Mouse (Mus musculus) heart, postnatal 0 days (tissue): Measurements from ENCODE around the gene Bpi. TPM values are rescaled to one million over a fixed set of nuclear protein-coding genes. Genes with fewer than 3 reads are reported as not detected.

Experiments used
- ATAC-seq: fragments of 200-750 bp; cut with Nextera tagmentation; 2 replicates; pipeline ENCODE4 v1.8.0; 2017; ENCODE audit warnings: low read depth, moderate number of reproducible peaks, moderate library complexity; ENCODE audit not compliant: insufficient read depth
- DNase-seq: peaks from one replicate; pipeline ENCODE4 v3.0.0-alpha.2; 2016; ENCODE audit warnings: low spot score
- H3K27ac ChIP-seq: fragments of 300-500 bp; sonication (generic); 2 replicates; pipeline ENCODE4 v1.5.1; 2014; ENCODE audit warnings: low read depth, mild to moderate bottlenecking
- H3K27me3 ChIP-seq: fragments of 300-500 bp; sonication (generic); 2 replicates; pipeline ENCODE4 v1.6.1; 2014; ENCODE audit warnings: low read length, mixed read lengths; ENCODE audit not compliant: control insufficient read depth, insufficient read depth
- H3K36me3 ChIP-seq: fragments of 300-500 bp; sonication (generic); replicated peaks from 2 replicates; pipeline ENCODE4 v1.6.1; 2014; ENCODE audit warnings: low read length, mixed read lengths; ENCODE audit not compliant: control insufficient read depth, insufficient read depth
- H3K4me1 ChIP-seq: fragments of 300-500 bp; sonication (generic); 2 replicates; pipeline ENCODE4 v1.6.1; 2014; ENCODE audit warnings: antibody characterized with exemption; ENCODE audit not compliant: control insufficient read depth, insufficient read depth
- H3K4me2 ChIP-seq: fragments of 300-500 bp; sonication (generic); 2 replicates; pipeline ENCODE4 v1.6.1; 2014; ENCODE audit warnings: low read depth, mild to moderate bottlenecking, low read length, moderate library complexity
- H3K4me3 ChIP-seq: fragments of 300-500 bp; sonication (generic); 2 replicates; pipeline ENCODE4 v1.5.1; 2014; ENCODE audit warnings: low read depth, low read length
- H3K9ac ChIP-seq: fragments of 300-500 bp; sonication (generic); replicated peaks from 2 replicates; pipeline ENCODE4 v1.6.1; 2014; ENCODE audit warnings: low read depth, low read length, mixed read lengths
- H3K9me3 ChIP-seq: fragments of 300-500 bp; sonication (generic); replicated peaks from 2 replicates; pipeline ENCODE4 v1.6.1; 2016; ENCODE audit warnings: low read length; ENCODE audit not compliant: control insufficient read depth
- CTCF ChIP-seq: IDR thresholded peaks from 2 replicates; pipeline ENCODE4 v1.5.1; 2016; ENCODE audit warnings: antibody characterized with exemption, control low read depth, low read depth
- EP300 ChIP-seq: IDR thresholded peaks from 2 replicates; pipeline ENCODE4 v1.6.1; 2016; ENCODE audit warnings: antibody characterized with exemption, low read depth
- WGBS: fragments of 180-500 bp; shearing (Covaris S2); extraction: QIAGEN DNeasy Blood & Tissue Kit; methylation state at CpG from one replicate; pipeline ENCODE4 v1.1.7; 2014; 5-methylcytosine and 5-hydroxymethylcytosine counted together
- polyA plus RNA-seq: library from polyadenylated mRNA; unstranded; fragments of >200 nt; fragmentation: Nextera tagmentation; extraction: Ambion mirVana; gene quantifications from 2 replicates; pipeline ENCODE4 v1.2.1, GENCODE M21; 2015
- total RNA-seq: library from RNA; depleted of rRNA; stranded (reverse); fragments of >200 nt; gene quantifications from 2 replicates; pipeline ENCODE4 v1.2.3, GENCODE M21; 2014; ENCODE audit warnings: low replicate concordance

The Bpi gene
- total and polyA plus RNA-seq, 2 experiments from 2014 or later, result not detected

- no peaks in the 10 kb centered on the region for H3K9me3 ChIP-seq
- H3K9ac ChIP-seq, result no peak overlapping the region
- peak overlapping the region; percentile 8; the same call in 1 of the 2 replicates for H3K4me2 ChIP-seq
- DNase-seq, result no peak
- 41% methylated on average over 6 of the region's 6 CpGs for WGBS
- no peak; the same call in 1 of the 2 replicates for ATAC-seq
- no peak for TF ChIP-seq EP300
- TF ChIP-seq CTCF, result no peak
- no peaks in the 10 kb centered on the region for H3K36me3 ChIP-seq
- no peaks in the 10 kb centered on the region for H3K27me3 ChIP-seq
- no peak overlapping the region for H3K4me3 ChIP-seq
- H3K27ac ChIP-seq, result 0 out of 2 replicates have a peak overlapping the region, but pooled peaks have one; percentile 39
- H3K4me1 ChIP-seq, result no peaks in the 10 kb centered on the region
Measured at GRCm38 (mm10) chr2:158306696-158307049, 48.8 kb downstream of the Bpi start.

- H3K36me3 ChIP-seq, result no peaks in the 10 kb centered on the region
- WGBS, result 60% methylated on average over 5 of the region's 5 CpGs
- H3K4me3 ChIP-seq, result no peak overlapping the region
- no peak for TF ChIP-seq EP300
- TF ChIP-seq CTCF, result no peak
- H3K9ac ChIP-seq, result no peak overlapping the region
- H3K9me3 ChIP-seq, result no peaks in the 10 kb centered on the region
- no peaks in the 10 kb centered on the region for H3K27me3 ChIP-seq
- no peaks in the 10 kb centered on the region for H3K4me1 ChIP-seq
- ATAC-seq (no peak), DNase-seq (no peak)
- no peak overlapping the region for H3K4me2 ChIP-seq
- H3K27ac ChIP-seq, result no peak overlapping the region
Measured at GRCm38 (mm10) chr2:158308276-158308675, 50.4 kb downstream of the Bpi start.

- ATAC-seq (no peak), DNase-seq (no peak)
- H3K4me3 ChIP-seq, result no peak overlapping the region
- no peak overlapping the region for H3K4me2 ChIP-seq
- H3K9ac ChIP-seq, result no peak overlapping the region
- WGBS, result 80% methylated on average over 1 of the region's 1 CpGs
- H3K4me1 ChIP-seq, result no peaks in the 10 kb centered on the region
- H3K27ac ChIP-seq, result no peak overlapping the region
- H3K27me3 ChIP-seq, result no peaks in the 10 kb centered on the region
- no peaks in the 10 kb centered on the region for H3K9me3 ChIP-seq
- H3K36me3 ChIP-seq, result no peaks in the 10 kb centered on the region
- TF ChIP-seq EP300, result no peak
- no peak for TF ChIP-seq CTCF
Measured at GRCm38 (mm10) chr2:158313089-158313488, 55.2 kb downstream of the Bpi start.

- DNase-seq, result no peak
- Histone ChIP-seq H3K4me1 (no peaks in the 10 kb centered on the region), H3K27me3 (no peaks in the 10 kb centered on the region), H3K27ac (no peak overlapping the region), H3K4me2 (no peak overlapping the region), H3K4me3 (no peak overlapping the region), H3K9ac (no peak overlapping the region), H3K9me3 (no peaks in the 10 kb centered on the region), H3K36me3 (no peaks in the 10 kb centered on the region)
- TF ChIP-seq CTCF (no peak), EP300 (no peak)
- WGBS, result 68% methylated on average over 8 of the region's 8 CpGs
- no peak for ATAC-seq
Measured at GRCm38 (mm10) chr2:158316371-158316770, 58.5 kb downstream of the Bpi start.

- TF ChIP-seq EP300 (no peak), CTCF (peak; percentile 57)
- WGBS, result 19% methylated on average over 5 of the region's 5 CpGs
- DNase-seq, result peak; percentile 37
- H3K36me3 ChIP-seq, result no peaks in the 10 kb centered on the region
- H3K9ac ChIP-seq, result no peak overlapping the region
- ATAC-seq, result peak; percentile 53; the same call in 1 of the 2 replicates
- H3K9me3 ChIP-seq, result no peaks in the 10 kb centered on the region
- no peak overlapping the region for H3K4me3 ChIP-seq
- no peak overlapping the region for H3K27ac ChIP-seq
- H3K4me2 ChIP-seq, result no peak overlapping the region
- H3K4me1 ChIP-seq, result no peaks in the 10 kb centered on the region
- H3K27me3 ChIP-seq, result no peaks in the 10 kb centered on the region
Measured at GRCm38 (mm10) chr2:158317026-158317425, 59.1 kb downstream of the Bpi start.

- no peaks in the 10 kb centered on the region for H3K4me1 ChIP-seq
- ATAC-seq (no peak), DNase-seq (no peak)
- no peak overlapping the region for H3K4me2 ChIP-seq
- H3K4me3 ChIP-seq, result no peak overlapping the region
- no peak overlapping the region for H3K27ac ChIP-seq
- H3K36me3 ChIP-seq, result no peaks in the 10 kb centered on the region
- H3K9me3 ChIP-seq, result no peaks in the 10 kb centered on the region
- H3K27me3 ChIP-seq, result no peaks in the 10 kb centered on the region
- no peak for TF ChIP-seq EP300
- TF ChIP-seq CTCF, result no peak
- 79% methylated on average over 6 of the region's 6 CpGs for WGBS
- H3K9ac ChIP-seq, result no peak overlapping the region
Measured at GRCm38 (mm10) chr2:158321596-158321995, 63.7 kb downstream of the Bpi start.
